Mouse (Mus musculus) CH12F3 (cell line): ENCODE data around the gene Spock2.
"Not testable (repeated sequence)": the region's sequence is repeated elsewhere in the genome, so short reads cannot be mapped to it uniquely, and the experiment has no call there.

ENCODE experiments used
- in situ Hi-C: fragments of 300-500 bp; cut with MboI; formaldehyde crosslinking; loops from 2 replicates; pipeline ENCODE4 v1.14.3; 2020; ENCODE audit warnings: low sequenced_read_pairs

Gene Spock2

GRCm38 (mm10) chr10:60107448-60107847 lies 1.4 kb downstream of the Spock2 start:
- in situ Hi-C loops: no loop called here

- in situ Hi-C loops: no loop called here
These were observed 2.5 kb downstream of the Spock2 start for GRCm38 (mm10) chr10:60108321-60109111.

GRCm38 (mm10) chr10:60109336-60109735 lies 3.3 kb downstream of the Spock2 start:
- in situ Hi-C loops: no loop called here

GRCm38 (mm10) chr10:60109989-60110388 lies 4.0 kb downstream of the Spock2 start:
- in situ Hi-C loops: no loop called here

- in situ Hi-C loops: no loop called here
These were observed 5.0 kb downstream of the Spock2 start for GRCm38 (mm10) chr10:60110908-60111475.

GRCm38 (mm10) chr10:60113965-60114690 lies 8.1 kb downstream of the Spock2 start:
- in situ Hi-C loops: no loop called here

DNA sequence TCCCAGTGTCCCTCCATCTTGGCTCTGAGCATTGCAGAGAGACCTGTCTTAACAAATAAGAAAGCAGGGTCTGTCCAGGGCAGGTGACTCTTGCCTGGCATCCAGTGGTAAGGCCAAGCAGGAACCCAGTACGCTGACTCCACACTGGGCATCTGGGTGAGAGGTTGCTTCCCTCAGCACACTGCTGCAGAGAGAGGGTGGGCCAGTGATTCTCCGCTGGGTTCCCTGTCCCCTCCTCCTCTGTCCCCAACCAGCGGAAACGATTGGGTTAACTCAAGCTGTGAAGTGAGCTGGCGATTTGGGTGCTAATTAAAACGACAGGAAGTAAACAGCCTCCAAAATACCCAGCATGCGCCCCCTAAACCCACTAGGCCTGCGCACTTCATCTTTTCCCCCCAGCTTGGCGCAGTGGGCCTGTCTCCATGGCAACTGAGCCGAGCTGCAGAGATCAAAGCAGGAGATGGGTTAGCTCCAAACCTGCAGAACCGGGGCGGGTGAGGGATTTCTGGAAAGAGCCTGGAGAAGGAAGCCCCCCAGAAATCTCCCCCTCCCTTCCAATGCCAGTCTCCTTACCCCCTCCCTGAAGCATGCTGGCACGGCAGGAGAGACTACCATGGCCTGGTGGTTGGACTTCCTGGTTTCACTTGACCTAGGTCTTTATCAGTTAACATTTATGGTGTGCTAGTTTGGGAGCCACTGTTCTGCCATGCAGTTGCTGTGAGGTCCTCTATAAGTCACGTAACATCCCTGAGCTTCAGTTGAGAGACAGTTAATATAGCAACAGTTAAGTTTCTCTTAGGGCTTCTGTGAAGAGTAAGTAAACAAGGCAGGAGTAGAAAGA lies 9.5 kb downstream of the Spock2 start:
- in situ Hi-C loops: no loop called here

DNA sequence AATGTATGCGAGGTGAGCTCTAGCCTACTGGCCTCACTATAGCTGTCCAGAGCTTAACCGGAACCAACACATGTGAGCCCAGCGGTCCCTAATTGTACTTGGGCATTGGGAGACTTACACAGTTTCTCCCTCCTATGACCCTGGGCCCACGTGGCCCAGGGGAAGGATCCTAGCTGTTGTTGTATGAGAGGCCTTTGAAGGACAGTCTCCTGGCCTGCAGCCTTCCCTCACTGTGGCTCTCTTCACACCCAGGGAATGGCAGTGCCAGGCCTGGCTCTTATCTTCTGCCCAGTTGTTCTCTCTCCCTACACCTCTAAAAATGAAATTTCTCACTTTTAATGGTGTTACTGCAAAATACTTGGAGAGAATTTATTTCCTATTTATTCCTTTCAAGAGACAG lies 11.0 kb downstream of the Spock2 start:
- in situ Hi-C loops: no loop called here

GRCm38 (mm10) chr10:60118464-60118863 lies 12.4 kb downstream of the Spock2 start:
- in situ Hi-C loops: no loop called here

- in situ Hi-C loops: no loop called here
These were observed 14.6 kb downstream of the Spock2 start for GRCm38 (mm10) chr10:60120630-60121029.

GRCm38 (mm10) chr10:60124078-60124477 lies 18.1 kb downstream of the Spock2 start:
- in situ Hi-C loops: no loop called here

DNA sequence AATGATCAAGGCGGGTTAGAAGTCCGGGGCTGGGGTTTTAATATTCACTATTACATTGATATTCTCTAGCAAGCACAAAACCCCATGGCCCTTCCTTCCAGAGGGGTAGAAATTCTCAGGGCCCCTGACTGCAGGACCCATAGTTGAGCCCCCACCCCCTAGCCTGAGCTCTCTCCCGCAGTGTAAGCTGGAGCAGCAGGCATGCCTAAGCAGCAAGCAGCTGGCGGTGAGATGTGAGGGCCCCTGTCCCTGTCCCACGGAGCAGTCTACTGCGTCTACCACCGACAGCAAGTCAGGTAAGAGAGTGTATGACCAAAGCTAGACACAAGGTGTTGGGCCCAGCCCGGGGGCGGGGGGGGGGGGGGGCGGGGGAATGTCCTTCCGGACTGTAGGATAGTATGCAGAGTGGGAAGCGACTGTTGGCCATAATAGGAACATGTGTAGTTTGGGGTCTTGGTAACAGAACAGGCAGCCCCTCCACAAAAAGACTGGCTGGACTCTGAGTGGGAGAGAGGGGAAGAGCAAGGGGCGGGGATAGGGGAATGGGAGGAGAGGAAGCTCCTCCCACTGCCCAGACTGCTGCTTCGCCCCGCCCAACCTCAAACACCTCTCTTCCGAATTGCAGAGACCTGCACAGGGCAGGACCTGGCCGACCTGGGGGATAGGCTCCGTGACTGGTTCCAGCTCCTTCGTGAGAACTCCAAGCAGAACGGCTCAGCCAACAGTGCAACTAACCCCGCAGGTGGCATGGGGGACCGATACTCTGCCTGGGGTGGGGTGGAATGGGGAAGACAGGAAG lies 19.7 kb downstream of the Spock2 start:
- in situ Hi-C loops: no loop called here

GRCm38 (mm10) chr10:60128287-60128686 lies 22.3 kb downstream of the Spock2 start:
- in situ Hi-C loops: no loop called here

DNA sequence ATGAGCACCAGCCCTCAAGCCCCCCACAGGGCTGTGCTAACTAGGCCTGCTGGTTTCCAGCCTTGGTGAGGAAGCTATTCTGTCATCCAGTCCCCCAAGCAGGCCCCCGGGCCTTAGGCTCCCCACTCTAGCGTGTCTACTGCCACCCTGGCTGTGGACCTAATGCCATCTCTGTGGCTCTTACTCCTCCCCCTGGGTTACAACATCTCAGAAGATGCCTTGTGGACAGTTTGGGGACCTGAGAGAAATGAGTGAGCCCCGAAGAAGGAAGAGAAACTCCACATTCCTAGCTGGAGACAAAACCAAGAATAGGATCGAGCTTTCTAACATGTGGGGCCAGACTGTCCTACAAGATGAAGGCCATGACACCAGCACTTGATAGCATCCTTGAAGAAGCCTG lies 24.5 kb downstream of the Spock2 start:
- in situ Hi-C loops: no loop called here

DNA sequence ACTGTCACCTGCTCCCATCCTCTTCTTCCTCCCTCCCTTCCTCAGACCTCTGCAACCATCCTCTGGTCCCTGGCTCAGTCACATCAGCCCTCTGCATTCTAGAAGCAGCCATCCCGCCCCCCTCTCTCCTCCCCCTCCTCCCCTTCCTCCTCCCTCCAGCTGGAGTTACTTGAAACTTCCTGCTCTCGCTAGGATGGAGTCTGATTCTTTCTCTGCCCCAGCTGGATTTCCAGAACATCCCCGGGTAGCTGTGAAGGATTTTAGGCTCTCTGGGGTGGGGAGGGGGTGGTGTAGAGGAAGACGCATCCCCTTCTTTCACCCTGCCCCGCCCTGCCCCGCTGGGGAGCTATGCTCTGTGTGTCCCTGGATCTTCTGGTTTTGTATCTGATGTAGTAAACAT lies 27.5 kb downstream of the Spock2 start:
- in situ Hi-C loops: no loop called here

DNA sequence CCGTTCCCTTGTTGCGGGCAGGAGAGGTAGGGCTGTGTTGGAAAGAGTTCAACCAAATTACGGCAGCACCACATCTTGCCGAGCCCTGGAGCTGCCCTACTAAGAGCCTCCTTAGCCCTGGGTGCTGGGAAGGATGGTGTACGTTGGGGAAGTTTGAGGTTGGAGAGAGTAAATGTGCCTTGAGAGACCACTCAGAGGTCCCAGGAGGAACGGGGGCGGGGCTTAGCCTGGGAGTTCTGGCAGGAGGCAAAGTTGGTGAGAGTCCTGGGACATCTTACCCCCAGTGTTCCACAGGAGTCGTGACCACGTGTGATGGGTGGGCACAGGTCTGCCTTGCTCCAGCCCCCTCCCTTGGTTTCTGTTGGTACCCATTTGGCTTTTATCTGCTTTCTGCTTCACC lies 28.2 kb downstream of the Spock2 start:
- in situ Hi-C loops: no loop called here

DNA sequence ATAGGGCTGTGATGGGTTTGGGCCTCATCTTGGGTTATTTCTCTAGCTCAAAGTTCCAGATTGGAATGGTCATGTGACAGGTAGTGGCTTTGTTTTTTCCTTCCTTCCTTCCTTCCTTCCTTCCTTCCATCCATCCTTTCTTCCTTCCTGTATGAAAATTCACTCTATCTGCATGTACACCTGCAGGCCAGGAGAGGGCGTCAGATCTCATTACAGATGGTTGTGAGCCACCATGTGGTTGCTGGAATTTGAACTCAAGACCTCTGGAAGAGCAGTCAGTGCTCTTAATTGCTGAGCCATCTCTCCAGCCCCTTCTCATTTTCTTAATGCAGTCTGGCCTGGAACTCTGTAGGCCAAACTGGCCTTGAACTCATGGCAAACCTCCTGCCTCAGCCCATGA lies 30.0 kb downstream of the Spock2 start:
- in situ Hi-C loops: not testable (repeated sequence)

GRCm38 (mm10) chr10:60136935-60137334 lies 30.9 kb downstream of the Spock2 start:
- in situ Hi-C loops: no loop called here

DNA sequence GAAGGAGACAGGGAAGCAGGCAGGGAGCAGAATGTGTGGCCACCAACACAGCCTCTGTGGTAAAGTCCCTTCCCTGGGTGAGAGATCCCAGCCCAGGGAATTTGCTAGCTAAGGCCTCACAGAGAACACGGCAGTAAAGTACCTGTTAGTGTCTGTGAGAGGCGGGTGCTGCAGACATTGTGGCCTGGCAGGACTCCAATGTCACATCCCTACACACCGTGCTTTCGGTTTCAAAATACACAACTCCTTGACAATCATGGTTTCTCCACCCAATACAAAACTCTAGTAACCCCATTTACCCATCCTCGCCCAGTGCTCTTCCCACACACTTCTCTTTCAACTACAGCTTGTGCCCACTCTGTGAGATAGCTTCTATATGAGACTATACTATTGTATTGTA lies 32.7 kb downstream of the Spock2 start:
- in situ Hi-C loops: no loop called here

DNA sequence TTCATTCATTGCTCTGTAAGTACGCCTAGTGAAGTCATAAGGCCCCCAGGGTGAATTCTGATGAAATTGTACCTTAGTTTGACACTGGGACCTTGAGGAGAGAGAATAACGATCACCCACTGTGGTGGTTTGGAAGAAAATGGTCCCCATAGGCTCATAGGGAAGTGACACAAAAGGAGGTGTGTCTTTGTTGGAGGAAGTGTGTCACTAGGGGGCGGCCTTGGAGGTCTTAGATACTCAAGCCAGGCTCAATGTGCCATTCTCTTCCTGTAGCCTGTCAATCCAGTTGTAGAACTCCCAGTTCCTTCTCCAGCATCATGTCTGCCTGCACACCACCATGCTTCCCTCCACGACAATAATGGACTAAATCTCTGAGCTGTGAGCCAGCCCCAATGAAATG lies 34.7 kb downstream of the Spock2 start:
- in situ Hi-C loops: no loop called here
